Mouse (Mus musculus) cerebellum, adult 2 months (tissue): ENCODE measurements around the gene Pfkfb4.

ENCODE experiments used
- CTCF ChIP-seq: fragments of 200-500 bp; IDR thresholded peaks from 2 replicates; pipeline ENCODE4 v1.5.1; 2011; ENCODE audit warnings: low read depth, mild to moderate bottlenecking, control low read depth, low read length, moderate library complexity, borderline replicate concordance; ENCODE audit not compliant: insufficient read depth
- POLR2A ChIP-seq: fragments of 200-500 bp; IDR thresholded peaks from 2 replicates; pipeline ENCODE4 v1.6.1; 2011; ENCODE audit warnings: low read length, control low read depth, borderline replicate concordance; ENCODE audit not compliant: insufficient read depth

GRCm38 (mm10) chr9:109021428-109021827, 29.9 kb downstream of the Pfkfb4 start:
- TF ChIP-seq POLR2A = no peak
- TF ChIP-seq CTCF = no peak
